Mouse (Mus musculus) midbrain, embryonic 10.5 days (tissue): Measurements from ENCODE around the gene Caml. TPM values are rescaled to one million over a fixed set of nuclear protein-coding genes. Genes with fewer than 3 reads are reported as not detected.
"Not testable (repeated sequence)": the region's sequence is repeated elsewhere in the genome, so short reads cannot be mapped to it uniquely, and the experiment has no call there.

ENCODE experiments used
- DNase-seq: peaks from one replicate; pipeline ENCODE4 v3.0.0-alpha.2; 2017; ENCODE audit warnings: low spot score
- H3K27ac ChIP-seq: fragments of 300-500 bp; sonication (generic); replicated peaks from 2 replicates; pipeline ENCODE4 v1.5.1; 2016; ENCODE audit warnings: mild to moderate bottlenecking
- H3K27me3 ChIP-seq: fragments of 300-500 bp; sonication (generic); 2 replicates; pipeline ENCODE4 v1.6.1; 2016; ENCODE audit warnings: low read depth, mild to moderate bottlenecking; ENCODE audit not compliant: poor library complexity, severe bottlenecking
- H3K36me3 ChIP-seq: fragments of 300-500 bp; sonication (generic); 2 replicates; pipeline ENCODE4 v1.6.1; 2016; ENCODE audit warnings: mild to moderate bottlenecking, moderate library complexity
- H3K4me1 ChIP-seq: fragments of 300-500 bp; sonication (generic); 2 replicates; pipeline ENCODE4 v1.6.1; 2016
- H3K4me3 ChIP-seq: fragments of 300-500 bp; sonication (generic); 2 replicates; pipeline ENCODE4 v1.5.1; 2016; ENCODE audit warnings: mild to moderate bottlenecking, moderate library complexity
- H3K9me3 ChIP-seq: fragments of 300-500 bp; sonication (generic); replicated peaks from 2 replicates; pipeline ENCODE4 v1.6.1; 2016; ENCODE audit warnings: mild to moderate bottlenecking
- WGBS: fragments of 180-500 bp; shearing (Covaris S2); methylation state at CpG from one replicate; pipeline ENCODE4 v1.1.7; 2016; 5-methylcytosine and 5-hydroxymethylcytosine counted together
- polyA plus RNA-seq: library from polyadenylated mRNA; unstranded; fragments of >200 nt; fragmentation: Nextera tagmentation; extraction: Ambion mirVana; gene quantifications from 2 replicates; pipeline ENCODE4 v1.2.1, GENCODE M21; 2016

Gene Caml
- 59.1 and 60.8 TPM in 2 replicates for polyA plus RNA-seq

GRCm38 (mm10) chr13:55622649-55623541, at the start of gene Caml:
Gene Caml, plus strand, starts transcription at chr13:55623005.
- WGBS = under 1% methylated on average over 59 of the region's 59 CpGs
- DNase-seq = peak; percentile 90
- Histone ChIP-seq H3K4me1 (peaks cover 22% of the 10 kb centered on the region), H3K27ac (peak within 1 kb of the TSS; percentile 94), H3K9me3 (no peaks in the 10 kb centered on the region), H3K36me3 (peaks cover 31% of the 10 kb centered on the region), H3K4me3 (peak within 1 kb of the TSS; percentile 80), H3K27me3 (no peaks in the 10 kb centered on the region)

DNA sequence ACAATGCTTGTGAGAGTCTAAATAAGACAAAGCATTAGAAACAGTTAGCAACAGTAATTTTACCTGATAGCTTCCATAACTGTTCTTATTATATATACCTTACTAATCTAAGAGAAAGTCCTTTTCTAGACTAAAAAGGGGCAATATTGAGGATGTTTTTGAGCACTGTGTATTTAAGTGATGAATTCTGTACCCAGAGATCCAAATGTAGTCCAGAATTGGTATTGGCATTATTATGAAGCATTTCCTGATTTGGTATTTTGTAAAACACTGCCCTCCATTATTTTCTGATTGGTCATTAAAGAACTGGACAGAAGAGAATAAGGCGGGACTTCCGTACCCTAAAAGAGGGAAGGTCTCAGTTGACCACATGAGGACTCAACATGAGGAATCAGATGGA, 49.4 kb upstream of the Caml start, which contains the start of gene Tmed9:
Gene Tmed9, plus strand, starts transcription at position 301 of the 400 bp plus-strand sequence.
- H3K27ac ChIP-seq = no peak within 1 kb of the TSS
- 99% methylated on average over 2 of the region's 2 CpGs for WGBS
- no peaks in the 10 kb centered on the region for H3K9me3 ChIP-seq
- H3K36me3 ChIP-seq = peaks cover 12% of the 10 kb centered on the region
- no peaks in the 10 kb centered on the region for H3K27me3 ChIP-seq
- H3K4me3 ChIP-seq = no peak within 1 kb of the TSS
- no peak for DNase-seq
- peaks cover 29% of the 10 kb centered on the region for H3K4me1 ChIP-seq

- WGBS = 87% methylated on average over 5 of the region's 5 CpGs
- Histone ChIP-seq H3K9me3 (no peaks in the 10 kb centered on the region), H3K27me3 (no peaks in the 10 kb centered on the region), H3K4me1 (peaks cover 24% of the 10 kb centered on the region), H3K36me3 (peaks cover 4% of the 10 kb centered on the region; the same call in 1 of the 2 replicates), H3K4me3 (no peak overlapping the region), H3K27ac (no peak overlapping the region)
- DNase-seq = no peak
Measured at GRCm38 (mm10) chr13:55574321-55574720, 48.5 kb upstream of the Caml start.

- 59% methylated on average over 5 of the region's 5 CpGs for WGBS
- H3K36me3 ChIP-seq = peaks cover 3% of the 10 kb centered on the region; the same call in 1 of the 2 replicates
- DNase-seq = no peak
Measured at GRCm38 (mm10) chr13:55575932-55576331, 46.9 kb upstream of the Caml start.

DNA sequence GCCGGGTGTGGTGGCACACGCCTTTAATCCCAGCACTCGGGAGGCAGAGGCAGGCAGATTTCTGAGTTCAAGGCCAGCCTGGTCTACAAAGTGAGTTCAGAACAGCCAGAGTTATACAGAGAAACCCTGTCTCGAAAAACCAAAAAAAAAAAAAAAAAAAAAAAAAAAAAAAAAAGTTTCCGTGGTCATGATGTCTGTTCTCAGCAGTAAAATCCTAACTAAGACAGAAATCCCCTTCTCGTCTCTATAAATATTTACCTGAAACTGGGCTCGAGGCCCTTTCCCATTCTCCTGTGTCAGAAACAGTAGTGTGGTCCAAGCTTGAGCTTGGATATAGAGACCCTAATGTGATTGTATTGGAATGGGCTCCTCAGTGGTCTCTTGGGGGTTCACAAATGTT, 45.9 kb upstream of the Caml start:
- not testable (repeated sequence) for H3K36me3 ChIP-seq, H3K4me3 ChIP-seq, H3K4me1 ChIP-seq, H3K27me3 ChIP-seq, H3K9me3 ChIP-seq, H3K27ac ChIP-seq, DNase-seq
- 85% methylated on average over 7 of the region's 7 CpGs for whole genome bisulfite sequencing

More at GRCm38 (mm10) chr13:55575932-55576331, 46.9 kb upstream of the Caml start:
- Histone ChIP-seq H3K27ac (no peak overlapping the region), H3K4me1 (peaks cover 13% of the 10 kb centered on the region), H3K4me3 (no peak overlapping the region), H3K9me3 (no peaks in the 10 kb centered on the region), H3K27me3 (no peaks in the 10 kb centered on the region)

GRCm38 (mm10) chr13:55578086-55578485, 44.7 kb upstream of the Caml start:
- WGBS = 81% methylated on average over 4 of the region's 4 CpGs
- H3K27ac ChIP-seq = no peak overlapping the region
- no peak overlapping the region for H3K4me3 ChIP-seq
- no peak for DNase-seq
- no peaks in the 10 kb centered on the region for H3K27me3 ChIP-seq
- no peaks in the 10 kb centered on the region for H3K4me1 ChIP-seq
- peaks cover 3% of the 10 kb centered on the region; the same call in 1 of the 2 replicates for H3K36me3 ChIP-seq
- no peaks in the 10 kb centered on the region for H3K9me3 ChIP-seq

- H3K36me3 ChIP-seq = peaks cover 29% of the 10 kb centered on the region
- no peak for DNase-seq
- peak overlapping the region; percentile 91 for H3K27ac ChIP-seq
- H3K9me3 ChIP-seq = no peaks in the 10 kb centered on the region
- H3K27me3 ChIP-seq = peaks cover 11% of the 10 kb centered on the region
- 76% methylated on average over 4 of the region's 4 CpGs for WGBS
- H3K4me3 ChIP-seq = peak overlapping the region; percentile 91
- H3K4me1 ChIP-seq = peaks cover 17% of the 10 kb centered on the region
Measured at GRCm38 (mm10) chr13:55591961-55592490, 30.8 kb upstream of the Caml start.

- WGBS = 6% methylated on average over 29 of the region's 29 CpGs
- Histone ChIP-seq H3K4me1 (peaks cover 17% of the 10 kb centered on the region), H3K36me3 (peaks cover 35% of the 10 kb centered on the region), H3K27me3 (peaks cover 11% of the 10 kb centered on the region), H3K27ac (peak overlapping the region; percentile 91), H3K9me3 (no peaks in the 10 kb centered on the region), H3K4me3 (peak overlapping the region; percentile 91)
- DNase-seq = peak; percentile 98
Measured at GRCm38 (mm10) chr13:55592512-55593253, 30.1 kb upstream of the Caml start.

DNA sequence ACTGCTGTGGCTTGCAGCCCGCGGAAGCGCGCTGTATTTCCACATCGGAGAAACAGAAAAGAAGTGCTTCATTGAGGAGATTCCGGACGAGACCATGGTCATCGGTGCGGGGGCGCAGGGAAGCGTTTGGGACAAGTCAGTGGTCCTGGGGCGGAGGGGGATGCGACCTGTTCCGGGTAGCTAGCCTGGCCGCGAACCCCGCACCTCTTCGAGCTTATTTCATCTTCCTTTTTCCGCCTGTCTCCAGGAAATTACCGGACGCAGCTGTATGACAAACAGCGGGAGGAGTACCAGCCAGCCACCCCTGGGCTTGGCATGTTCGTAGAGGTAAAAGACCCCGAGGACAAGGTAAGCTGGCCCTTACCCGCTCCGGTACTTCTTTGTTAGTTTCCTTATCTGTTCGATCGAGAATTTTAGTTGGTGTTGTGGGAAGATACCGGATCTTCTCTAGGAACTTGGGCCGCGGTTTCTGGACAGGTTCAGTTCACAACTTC, 29.5 kb upstream of the Caml start:
- no peak for DNase-seq
- under 1% methylated on average over 31 of the region's 31 CpGs for WGBS
- peaks cover 11% of the 10 kb centered on the region for H3K27me3 ChIP-seq
- peaks cover 17% of the 10 kb centered on the region for H3K4me1 ChIP-seq
- H3K27ac ChIP-seq = peak overlapping the region; percentile 91
- H3K9me3 ChIP-seq = no peaks in the 10 kb centered on the region
- peak overlapping the region; percentile 91 for H3K4me3 ChIP-seq
- H3K36me3 ChIP-seq = peaks cover 42% of the 10 kb centered on the region

- DNase-seq = no peak
- no peak overlapping the region for H3K27ac ChIP-seq
- peaks cover 46% of the 10 kb centered on the region for H3K36me3 ChIP-seq
- WGBS = 92% methylated on average over 12 of the region's 12 CpGs
- peaks cover 11% of the 10 kb centered on the region for H3K27me3 ChIP-seq
- H3K4me1 ChIP-seq = peaks cover 29% of the 10 kb centered on the region
- no peaks in the 10 kb centered on the region for H3K9me3 ChIP-seq
- no peak overlapping the region for H3K4me3 ChIP-seq
Measured at GRCm38 (mm10) chr13:55595375-55595774, 27.4 kb upstream of the Caml start.

DNA sequence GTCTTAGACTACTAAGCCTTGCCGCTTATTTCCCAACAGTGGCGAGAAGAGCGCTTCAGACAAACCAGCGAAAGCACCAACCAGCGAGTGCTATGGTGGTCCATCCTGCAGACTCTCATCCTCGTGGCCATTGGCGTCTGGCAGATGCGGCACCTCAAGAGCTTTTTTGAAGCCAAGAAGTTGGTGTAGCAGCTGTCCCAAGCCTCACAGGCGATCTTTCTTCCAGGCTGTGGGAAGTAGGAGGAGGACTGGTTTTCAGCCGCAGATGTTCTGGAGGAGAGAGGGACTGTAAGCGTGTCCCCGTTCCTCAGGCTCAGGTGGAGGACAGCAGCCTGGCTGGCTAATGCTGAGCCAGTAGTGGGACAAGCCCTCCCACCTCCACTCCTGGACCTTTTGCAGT, 26.0 kb upstream of the Caml start:
- Histone ChIP-seq H3K36me3 (peaks cover 46% of the 10 kb centered on the region), H3K4me3 (no peak overlapping the region), H3K4me1 (peaks cover 38% of the 10 kb centered on the region), H3K27ac (no peak overlapping the region), H3K9me3 (no peaks in the 10 kb centered on the region), H3K27me3 (peaks cover 2% of the 10 kb centered on the region; the same call in 1 of the 2 replicates)
- DNase-seq = no peak
- WGBS = 97% methylated on average over 12 of the region's 12 CpGs
